Mouse (Mus musculus) intestine, embryonic 15.5 days (tissue): Measurements from ENCODE around the gene Hist1h4j. TPM values are rescaled to one million over a fixed set of nuclear protein-coding genes. Genes with fewer than 3 reads are reported as not detected.
A peak's percentile ranks its signal among the peaks of the same experiment; 100 is the strongest.
"Not testable (repeated sequence)": the region's sequence is repeated elsewhere in the genome, so short reads cannot be mapped to it uniquely, and the experiment has no call there.

Source experiments
- ATAC-seq: fragments of 200-750 bp; cut with Nextera tagmentation; 2 replicates; pipeline ENCODE4 v1.8.0; 2017; ENCODE audit warnings: moderate TSS enrichment, moderate library complexity
- H3K27ac ChIP-seq: fragments of 300-500 bp; sonication (generic); 2 replicates; pipeline ENCODE4 v1.5.1; 2015; ENCODE audit warnings: mild to moderate bottlenecking, inconsistent platforms
- H3K27me3 ChIP-seq: fragments of 300-500 bp; sonication (generic); replicated peaks from 2 replicates; pipeline ENCODE4 v1.6.1; 2015; ENCODE audit warnings: inconsistent platforms
- H3K36me3 ChIP-seq: fragments of 300-500 bp; sonication (generic); 2 replicates; pipeline ENCODE4 v1.6.1; 2015; ENCODE audit warnings: inconsistent platforms
- H3K4me1 ChIP-seq: fragments of 300-500 bp; sonication (generic); replicated peaks from 2 replicates; pipeline ENCODE4 v1.6.1; 2015; ENCODE audit warnings: inconsistent platforms
- H3K4me2 ChIP-seq: fragments of 300-500 bp; sonication (generic); replicated peaks from 2 replicates; pipeline ENCODE4 v1.6.1; 2015; ENCODE audit warnings: mild to moderate bottlenecking, inconsistent platforms
- H3K4me3 ChIP-seq: fragments of 300-500 bp; sonication (generic); replicated peaks from 2 replicates; pipeline ENCODE4 v1.5.1; 2015; ENCODE audit warnings: inconsistent platforms
- H3K9ac ChIP-seq: fragments of 300-500 bp; sonication (generic); 2 replicates; pipeline ENCODE4 v1.6.1; 2015; ENCODE audit warnings: inconsistent platforms
- H3K9me3 ChIP-seq: fragments of 300-500 bp; sonication (generic); 2 replicates; pipeline ENCODE4 v1.6.1; 2016; ENCODE audit warnings: inconsistent platforms
- WGBS: fragments of 180-500 bp; shearing (Covaris S2); methylation state at CpG from one replicate; pipeline ENCODE4 v1.1.7; 2015; 5-methylcytosine and 5-hydroxymethylcytosine counted together
- polyA plus RNA-seq: library from polyadenylated mRNA; unstranded; fragments of >200 nt; fragmentation: Nextera tagmentation; extraction: Ambion mirVana; gene quantifications from 2 replicates; pipeline ENCODE4 v1.2.1, GENCODE M21; 2015

The Hist1h4j gene
- polyA plus RNA-seq, 1 experiment from 2014 or later: 1.6 TPM

DNA sequence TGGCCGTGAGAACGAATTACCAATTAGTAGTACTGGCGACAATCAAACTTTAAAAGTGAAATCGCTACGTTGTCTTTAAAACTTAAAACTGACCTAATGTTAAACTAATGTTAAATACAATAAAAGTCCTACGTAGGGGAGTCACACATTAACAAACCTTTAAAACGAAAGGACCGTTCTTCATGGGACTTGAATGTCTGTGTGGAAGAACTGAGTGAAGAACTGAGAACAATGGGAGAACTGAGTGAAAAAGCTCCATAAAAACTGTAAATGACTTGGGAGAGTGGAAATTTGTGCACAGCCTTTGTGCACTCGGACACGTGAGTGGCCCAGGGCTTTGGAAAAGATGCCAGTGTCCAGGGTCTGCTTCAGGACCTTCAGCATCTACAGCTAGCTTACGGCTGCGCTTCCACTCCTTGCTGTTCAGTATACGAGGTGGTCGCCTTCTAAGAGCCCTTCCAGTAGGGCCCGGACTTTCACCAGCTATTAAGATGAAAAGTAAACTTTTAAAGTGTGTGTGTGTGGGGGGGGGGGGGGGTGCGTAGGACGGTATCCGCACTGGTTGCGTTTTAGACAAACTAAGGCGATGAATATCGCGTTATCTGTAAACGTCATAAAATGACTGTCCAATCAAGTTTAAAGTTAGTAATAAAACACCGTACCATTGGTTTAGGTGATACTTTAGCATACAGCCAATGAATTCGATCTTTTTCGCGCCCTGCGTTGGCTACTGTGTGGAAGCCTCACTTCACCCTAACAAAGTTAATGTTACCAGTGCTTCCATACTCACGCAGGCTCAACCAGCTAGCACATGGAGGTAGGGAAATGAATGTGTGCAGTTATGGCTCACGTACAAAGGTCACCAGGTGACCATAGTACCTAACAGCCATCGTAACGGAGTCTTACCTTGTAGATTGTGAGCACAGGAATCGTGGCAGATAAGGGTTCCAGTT lies 44.2 kb downstream of the Hist1h4j start:
- Histone ChIP-seq H3K9ac (peak overlapping the region; percentile 83), H3K4me2 (peak overlapping the region; percentile 94), H3K9me3 (no peaks in the 10 kb centered on the region), H3K27ac (peak overlapping the region; percentile 95), H3K36me3 (no peaks in the 10 kb centered on the region), H3K27me3 (no peaks in the 10 kb centered on the region), H3K4me3 (peak overlapping the region; percentile 58), H3K4me1 (peaks cover 6% of the 10 kb centered on the region)
- WGBS: 3% methylated on average over 33 of the region's 33 CpGs
- peak; percentile 87 for ATAC-seq

GRCm38 (mm10) chr13:21779767-21780731 lies 45.2 kb downstream of the Hist1h4j start, which contains the start of gene Hist1h1b:
Gene Hist1h1b (minus strand): TSS chr13:21780625.
- peak within 1 kb of the TSS; percentile 94 for H3K4me2 ChIP-seq
- H3K9me3 ChIP-seq: no peaks in the 10 kb centered on the region
- no peaks in the 10 kb centered on the region for H3K36me3 ChIP-seq
- H3K27ac ChIP-seq: peak within 1 kb of the TSS; percentile 95
- H3K9ac ChIP-seq: peak within 1 kb of the TSS; percentile 83
- WGBS: 1% methylated on average over 44 of the region's 44 CpGs
- H3K4me1 ChIP-seq: peaks cover 11% of the 10 kb centered on the region
- no peaks in the 10 kb centered on the region for H3K27me3 ChIP-seq
- H3K4me3 ChIP-seq: peak within 1 kb of the TSS; percentile 58
- ATAC-seq: peak; percentile 63

GRCm38 (mm10) chr13:21781021-21781555 lies 46.2 kb downstream of the Hist1h4j start:
- ATAC-seq: no peak
- Histone ChIP-seq H3K36me3 (no peaks in the 10 kb centered on the region), H3K27me3 (no peaks in the 10 kb centered on the region), H3K9ac (peak overlapping the region; percentile 83; the same call in 1 of the 2 replicates), H3K27ac (peak overlapping the region; percentile 95), H3K4me1 (peaks cover 18% of the 10 kb centered on the region), H3K9me3 (no peaks in the 10 kb centered on the region), H3K4me3 (no peak overlapping the region), H3K4me2 (peak overlapping the region; percentile 94)
- WGBS: 44% methylated on average over 6 of the region's 6 CpGs

GRCm38 (mm10) chr13:21781639-21782038 lies 46.8 kb downstream of the Hist1h4j start:
- ATAC-seq: no peak
- H3K27me3 ChIP-seq: no peaks in the 10 kb centered on the region
- H3K36me3 ChIP-seq: no peaks in the 10 kb centered on the region
- no peak overlapping the region for H3K9ac ChIP-seq
- H3K4me3 ChIP-seq: no peak overlapping the region
- peaks cover 19% of the 10 kb centered on the region for H3K4me1 ChIP-seq
- no peaks in the 10 kb centered on the region for H3K9me3 ChIP-seq
- WGBS: 90% methylated on average over 1 of the region's 1 CpGs
- no peak overlapping the region for H3K4me2 ChIP-seq
- H3K27ac ChIP-seq: no peak overlapping the region

DNA sequence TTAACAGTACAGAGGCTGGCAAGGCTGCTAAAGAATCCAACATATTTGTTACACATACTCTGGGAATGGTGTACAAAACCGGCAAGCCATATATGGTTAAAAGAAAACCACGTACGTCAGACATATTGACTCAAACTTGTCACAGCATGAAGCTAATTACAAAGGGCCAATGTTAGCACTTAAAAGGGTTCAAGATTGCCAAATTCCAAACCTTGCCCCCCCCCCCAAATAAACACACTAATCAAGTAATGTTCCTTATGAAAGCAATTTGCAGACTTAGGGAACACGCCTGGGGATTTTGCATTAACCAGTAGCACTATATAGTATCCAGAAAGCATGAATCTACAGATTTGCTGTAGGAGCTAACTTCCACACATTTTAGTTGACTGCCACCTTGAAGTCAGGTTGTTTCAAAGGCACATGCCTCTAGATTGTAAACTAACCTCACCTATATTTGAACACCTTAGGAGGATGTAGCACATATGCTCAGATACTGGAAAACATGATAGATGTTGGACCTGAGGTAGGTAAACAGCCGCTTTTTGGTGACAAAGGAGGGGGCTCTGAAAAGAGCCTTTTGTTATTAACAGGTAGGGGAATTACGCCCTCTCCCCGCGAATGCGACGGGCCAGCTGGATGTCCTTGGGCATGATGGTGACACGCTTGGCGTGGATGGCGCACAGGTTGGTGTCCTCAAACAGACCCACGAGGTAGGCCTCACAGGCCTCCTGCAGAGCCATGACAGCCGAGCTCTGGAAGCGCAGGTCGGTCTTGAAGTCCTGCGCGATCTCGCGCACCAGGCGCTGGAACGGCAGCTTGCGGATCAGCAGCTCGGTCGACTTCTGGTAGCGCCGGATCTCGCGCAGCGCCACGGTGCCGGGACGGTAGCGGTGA lies 47.7 kb downstream of the Hist1h4j start:
- H3K27me3 ChIP-seq, ATAC-seq, H3K9me3 ChIP-seq, H3K36me3 ChIP-seq: not testable (repeated sequence)
- peak overlapping the region; percentile 39 for H3K4me3 ChIP-seq
- H3K27ac ChIP-seq: peak overlapping the region; percentile 81
- H3K4me2 ChIP-seq: peak overlapping the region; percentile 62
- H3K9ac ChIP-seq: peak overlapping the region; percentile 47
- under 1% methylated on average over 14 of the region's 35 CpGs for WGBS
- peaks cover 19% of the 10 kb centered on the region for H3K4me1 ChIP-seq

- H3K9ac ChIP-seq: peak within 1 kb of the TSS; percentile 47
- no peaks in the 10 kb centered on the region for H3K27me3 ChIP-seq
- H3K27ac ChIP-seq: peak within 1 kb of the TSS; percentile 86
- peak within 1 kb of the TSS; percentile 39 for H3K4me3 ChIP-seq
- peak within 1 kb of the TSS; percentile 62 for H3K4me2 ChIP-seq
- peaks cover 19% of the 10 kb centered on the region for H3K4me1 ChIP-seq
- H3K9me3 ChIP-seq: no peaks in the 10 kb centered on the region
- H3K36me3 ChIP-seq: no peaks in the 10 kb centered on the region
- peak; percentile 63 for ATAC-seq
- under 1% methylated on average over 18 of the region's 20 CpGs for WGBS
Measured at GRCm38 (mm10) chr13:21783255-21783617, 48.4 kb downstream of the Hist1h4j start, which contains the start of gene Hist1h3i. Gene Hist1h3i (minus strand): TSS chr13:21783370.

DNA sequence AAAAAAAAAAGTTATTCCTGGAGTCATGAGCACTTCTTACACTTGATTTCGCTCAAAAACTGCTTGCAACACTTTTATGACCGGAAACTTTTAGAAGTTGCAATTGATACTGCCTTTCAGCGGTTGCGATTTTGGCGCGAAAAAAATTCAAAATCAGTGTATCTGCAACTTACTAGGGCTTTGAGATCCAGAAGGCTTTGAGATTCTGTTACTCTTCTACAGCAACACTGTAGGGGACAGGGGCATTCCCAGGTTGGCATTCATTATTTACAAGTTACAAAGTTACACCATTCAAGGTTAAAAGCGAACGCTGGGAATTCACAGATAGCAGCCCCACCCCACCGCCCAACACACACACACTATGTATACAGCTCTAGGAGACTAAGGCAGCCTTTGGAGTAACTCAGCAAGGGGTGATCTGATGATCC lies 48.9 kb downstream of the Hist1h4j start:
- peak overlapping the region; percentile 62 for H3K4me2 ChIP-seq
- peak overlapping the region; percentile 86 for H3K27ac ChIP-seq
- H3K36me3 ChIP-seq: no peaks in the 10 kb centered on the region
- no peaks in the 10 kb centered on the region for H3K27me3 ChIP-seq
- H3K9ac ChIP-seq: peak overlapping the region; percentile 37; the same call in 1 of the 2 replicates
- H3K4me1 ChIP-seq: peaks cover 19% of the 10 kb centered on the region
- no peak for ATAC-seq
- 2% methylated on average over 9 of the region's 9 CpGs for WGBS
- no peaks in the 10 kb centered on the region for H3K9me3 ChIP-seq
- peak overlapping the region; percentile 39 for H3K4me3 ChIP-seq

DNA sequence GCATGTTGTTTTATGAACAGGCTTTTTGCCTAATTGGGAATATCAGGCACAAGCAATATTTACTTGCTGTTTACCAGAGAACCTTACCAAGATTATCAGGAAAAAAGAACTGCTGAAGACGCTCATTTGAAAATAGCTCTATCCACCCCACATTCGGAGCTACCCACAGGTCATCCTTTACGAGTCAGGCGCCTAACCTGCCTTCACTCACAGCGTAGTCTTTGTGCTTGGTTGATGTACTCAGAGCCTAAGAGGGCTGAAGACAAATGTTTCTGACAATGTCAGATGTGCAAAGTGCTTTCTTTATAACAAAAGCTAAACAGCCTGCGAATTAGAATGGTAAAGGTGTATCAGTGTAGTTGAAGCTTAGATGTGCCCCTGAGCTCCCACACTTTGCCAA lies 49.4 kb downstream of the Hist1h4j start:
- no peak for ATAC-seq
- no peaks in the 10 kb centered on the region for H3K9me3 ChIP-seq
- WGBS: 38% methylated on average over 6 of the region's 6 CpGs
- no peaks in the 10 kb centered on the region for H3K27me3 ChIP-seq
- H3K4me3 ChIP-seq: peak overlapping the region; percentile 39; the same call in 1 of the 2 replicates
- no peaks in the 10 kb centered on the region for H3K36me3 ChIP-seq
- H3K27ac ChIP-seq: peak overlapping the region; percentile 86
- peak overlapping the region; percentile 62 for H3K4me2 ChIP-seq
- H3K9ac ChIP-seq: peak overlapping the region; percentile 37; the same call in 1 of the 2 replicates
- peaks cover 19% of the 10 kb centered on the region for H3K4me1 ChIP-seq

Other genes with a start within 250 kb of the Hist1h4j start
- gene AK157302, start 239.8 kb upstream of the Hist1h4j start, polyA plus RNA-seq: 0.40 and 0.56 TPM in 2 replicates
- gene Gm11273, start 233.6 kb upstream of the Hist1h4j start, polyA plus RNA-seq: 12.6 and 13.1 TPM in 2 replicates
- gene Zkscan8, start 203.9 kb upstream of the Hist1h4j start, polyA plus RNA-seq: 3.6 and 5.5 TPM in 2 replicates
- 0.09 and 0.18 TPM in 2 replicates for gene Olfr1366, start 192.3 kb upstream of the Hist1h4j start, polyA plus RNA-seq
- not detected in 2 replicates for gene Olfr1535, start 175.2 kb upstream of the Hist1h4j start, polyA plus RNA-seq
- gene Olfr1364, start 153.3 kb upstream of the Hist1h4j start, polyA plus RNA-seq: not detected in 2 replicates
- gene Olfr1362, start 121.0 kb upstream of the Hist1h4j start, polyA plus RNA-seq: not detected in 2 replicates
- not detected in 2 replicates for gene Olfr11, start 92.5 kb upstream of the Hist1h4j start, polyA plus RNA-seq
- not detected in 2 replicates for gene Olfr1361, start 71.7 kb upstream of the Hist1h4j start, polyA plus RNA-seq
- not detected in 2 replicates for gene Olfr1360, start 57.7 kb upstream of the Hist1h4j start, polyA plus RNA-seq
- gene Olfr1359, start 37.0 kb upstream of the Hist1h4j start, polyA plus RNA-seq: not detected in 2 replicates
- gene Hist1h2bl, start 18.9 kb upstream of the Hist1h4j start, polyA plus RNA-seq: 1.4 and 4.3 TPM in 2 replicates
- 14.7 and 32.5 TPM in 2 replicates for gene Hist1h2ai, start 18.6 kb upstream of the Hist1h4j start, polyA plus RNA-seq
- 5.4 and 13.1 TPM in 2 replicates for gene Hist1h3h, start 17.4 kb upstream of the Hist1h4j start, polyA plus RNA-seq
- 1.7 and 4.3 TPM in 2 replicates for gene Hist1h2bm, start 13.0 kb upstream of the Hist1h4j start, polyA plus RNA-seq
- 1.7 and 2.8 TPM in 2 replicates for gene Hist1h4k, start 15.4 kb downstream of the Hist1h4j start, polyA plus RNA-seq
- gene Hist1h2ak, start 18.8 kb downstream of the Hist1h4j start, polyA plus RNA-seq: 22.4 and 26.3 TPM in 2 replicates
- gene Hist1h2bn, start 19.1 kb downstream of the Hist1h4j start, polyA plus RNA-seq: 3.0 and 5.9 TPM in 2 replicates
- gene Hist1h1b, start 45.6 kb downstream of the Hist1h4j start, polyA plus RNA-seq: 19.8 and 25.0 TPM in 2 replicates
- 89.5 and 101 TPM in 2 replicates for gene Hist1h3i, start 48.3 kb downstream of the Hist1h4j start, polyA plus RNA-seq
- 2.4 and 4.7 TPM in 2 replicates for gene Hist1h2an, start 52.2 kb downstream of the Hist1h4j start, polyA plus RNA-seq
- 2.0 TPM in 2 replicates for gene Hist1h2bp, start 52.4 kb downstream of the Hist1h4j start, polyA plus RNA-seq
- gene Hist1h2bq, start 75.1 kb downstream of the Hist1h4j start, polyA plus RNA-seq: 14.5 and 16.7 TPM in 2 replicates
- gene Hist1h2ao, start 75.4 kb downstream of the Hist1h4j start, polyA plus RNA-seq: 1.7 TPM in 1 of 2 replicates, not detected in the other
- gene Hist1h4m, start 76.7 kb downstream of the Hist1h4j start, polyA plus RNA-seq: not detected in 2 replicates
- gene Hist1h4n, start 97.1 kb downstream of the Hist1h4j start, polyA plus RNA-seq: 12.0 and 15.9 TPM in 2 replicates
- gene Hist1h2ap, start 98.4 kb downstream of the Hist1h4j start, polyA plus RNA-seq: 2,704 and 3,243 TPM in 2 replicates
- gene Hist1h2br, start 98.7 kb downstream of the Hist1h4j start, polyA plus RNA-seq: 15.0 and 16.4 TPM in 2 replicates
- gene Zfp184, start 210.0 kb downstream of the Hist1h4j start, polyA plus RNA-seq: 6.2 and 7.5 TPM in 2 replicates
- 0.06 TPM in 1 of 2 replicates, not detected in the other for gene Pom121l2, start 246.1 kb downstream of the Hist1h4j start, polyA plus RNA-seq